24 mouse cellular contexts compared by ENCODE assay signal in the genomic region with DNA sequence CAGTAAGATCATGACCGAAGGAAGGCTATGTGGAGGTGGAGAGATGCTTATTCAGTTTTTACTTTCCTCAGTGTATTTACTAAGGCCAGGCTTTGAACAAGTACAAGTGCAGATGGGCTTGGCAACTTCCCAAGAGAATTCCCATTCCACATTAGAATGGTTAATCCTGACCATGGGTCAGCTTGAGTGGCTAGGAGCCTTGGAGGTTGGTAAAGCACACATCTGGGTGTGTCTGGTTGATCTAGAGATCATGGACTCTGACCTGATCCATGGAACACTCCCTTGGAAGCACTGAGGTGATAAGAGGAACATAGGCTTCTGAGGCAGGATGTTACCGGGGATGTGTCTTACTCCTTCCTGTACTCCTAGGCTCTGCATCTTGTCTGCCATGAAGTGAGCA. TPM values are rescaled to one million over a fixed set of nuclear protein-coding genes. Genes with fewer than 3 reads are reported as not detected.
DNase-seq lines count a peak whose midpoint lies in the region; ATAC-seq lines count a peak whose summit lies in the region.
"Had no signal": no experiment of that assay in that cellular context is flagged by ENCODE, and none has a peak within 500 bp of the region (broad histone marks: within the 10 kb centered on the region; RNA-seq: fewer than 3 reads in every experiment).

No protein-coding gene starts in this region.

- no peak overlapping the region for H3K4me2 ChIP-seq in kidney, embryonic 16.5 days (replicated peaks; ENCODE audit: low read depth, low read length)
- no peak overlapping the region for H3K4me2 ChIP-seq in midbrain, embryonic 11.5 days
- H3K4me2 ChIP-seq in midbrain, embryonic 15.5 days: no peak overlapping the region
- H3K4me2 ChIP-seq: liver, embryonic 15.5 days; lung, embryonic 15.5 days; midbrain, embryonic 13.5 days; stomach, embryonic 15.5 days had no signal

- 87% methylated on average over 2 of the region's 2 CpGs for WGBS in kidney, embryonic 16.5 days
- 97% methylated on average over 2 of the region's 2 CpGs for WGBS in midbrain, embryonic 11.5 days
- WGBS in midbrain, embryonic 15.5 days: 89% methylated on average over 2 of the region's 2 CpGs

- peaks cover 4% of the 10 kb centered on the region; the same call in 1 of the 2 replicates for H3K36me3 ChIP-seq in kidney, embryonic 16.5 days (ENCODE audit: insufficient read depth, low read length)
- H3K36me3 ChIP-seq in midbrain, embryonic 11.5 days (ENCODE audit: control insufficient read depth, insufficient read depth, low read length): no peaks in the 10 kb centered on the region
- H3K36me3 ChIP-seq in midbrain, embryonic 15.5 days (replicated peaks): no peaks in the 10 kb centered on the region
- H3K36me3 ChIP-seq: lung, embryonic 15.5 days; midbrain, embryonic 13.5 days; stomach, embryonic 15.5 days had no signal

- H3K9ac ChIP-seq in kidney, embryonic 16.5 days (replicated peaks; ENCODE audit: low read length): no peak overlapping the region
- H3K9ac ChIP-seq in midbrain, embryonic 11.5 days (ENCODE audit: low read length): no peak overlapping the region
- H3K9ac ChIP-seq in midbrain, embryonic 15.5 days: no peak overlapping the region
- H3K9ac ChIP-seq: liver, embryonic 15.5 days; lung, embryonic 15.5 days; midbrain, embryonic 13.5 days; stomach, embryonic 15.5 days had no signal

- 0 out of 2 replicates have a peak, but pooled peaks cover 3% of the 10 kb centered on the region for H3K9me3 ChIP-seq in kidney, embryonic 16.5 days (ENCODE audit: low read length)
- no peaks in the 10 kb centered on the region for H3K9me3 ChIP-seq in midbrain, embryonic 11.5 days (ENCODE audit: control insufficient read depth, low read length)
- no peaks in the 10 kb centered on the region for H3K9me3 ChIP-seq in midbrain, embryonic 15.5 days
- H3K9me3 ChIP-seq: liver, embryonic 15.5 days; lung, embryonic 15.5 days; midbrain, embryonic 13.5 days; stomach, embryonic 15.5 days had no signal

- H3K27ac ChIP-seq in kidney, embryonic 16.5 days (ENCODE audit: low read length): no peak overlapping the region
- H3K27ac ChIP-seq in midbrain, embryonic 11.5 days (ENCODE audit: low read depth, low read length): no peak overlapping the region
- H3K27ac ChIP-seq in midbrain, embryonic 15.5 days: no peak overlapping the region
- H3K27ac ChIP-seq: layer of hippocampus, adult 2 months; lung, embryonic 15.5 days; midbrain, embryonic 13.5 days; stomach, embryonic 15.5 days had no signal

- ATAC-seq in kidney, embryonic 16.5 days (ENCODE audit: low FRiP score, low TSS enrichment): peak; percentile 19; the same call in 1 of the 2 replicates
- no peak for ATAC-seq in midbrain, embryonic 11.5 days (ENCODE audit: low FRiP score)
- ATAC-seq in midbrain, embryonic 15.5 days (replicated peaks): no peak
- ATAC-seq: forebrain, embryonic 16.5 days; hindbrain, embryonic 16.5 days; midbrain, embryonic 13.5 days had no signal

- H3K4me3 ChIP-seq in kidney, embryonic 16.5 days (ENCODE audit: low read length): no peak overlapping the region
- no peak overlapping the region for H3K4me3 ChIP-seq in midbrain, embryonic 11.5 days (ENCODE audit: low read depth, low read length)
- no peak overlapping the region for H3K4me3 ChIP-seq in midbrain, embryonic 15.5 days
- H3K4me3 ChIP-seq: erythroblast, embryonic 14.5 days; layer of hippocampus, adult 2 months; liver, embryonic 15.5 days; lung, embryonic 15.5 days; midbrain, embryonic 13.5 days; stomach, embryonic 15.5 days had no signal

- DNase-seq in kidney, postnatal 10 days: no peak
- DNase-seq in midbrain, embryonic 11.5 days (ENCODE audit: low spot score, missing footprints): peak; percentile 21
- DNase-seq in kidney, postnatal 36 days: peak; percentile 60 to 65
- DNase-seq in thymus, postnatal 14 days: no peak
- DNase-seq in frontal cortex, postnatal 10 days (ENCODE audit: low spot score in 2 of 2): no peak
- DNase-seq: adrenal gland, adult 2 months; adrenal gland, postnatal 36 days; B cell, adult 2 months; cerebellum, adult 18-20 months; cerebellum, postnatal 10 days; heart, postnatal 14 days; left cerebral cortex, postnatal 4 days; right cerebral cortex, postnatal 14 days; thymus, postnatal 25 days had no signal

- H3K27me3 ChIP-seq in kidney, embryonic 16.5 days (ENCODE audit: insufficient read depth, low read length): no peaks in the 10 kb centered on the region
- H3K27me3 ChIP-seq in midbrain, embryonic 11.5 days (ENCODE audit: control insufficient read depth, insufficient read depth, low read length): no peaks in the 10 kb centered on the region
- no peaks in the 10 kb centered on the region for H3K27me3 ChIP-seq in midbrain, embryonic 15.5 days (replicated peaks)
- H3K27me3 ChIP-seq: liver, embryonic 15.5 days; lung, embryonic 15.5 days; midbrain, embryonic 13.5 days; stomach, embryonic 15.5 days had no signal

- no peaks in the 10 kb centered on the region; the same call in 1 of the 2 replicates for H3K4me1 ChIP-seq in kidney, embryonic 16.5 days (ENCODE audit: insufficient read depth, low read length)
- no peaks in the 10 kb centered on the region for H3K4me1 ChIP-seq in midbrain, embryonic 11.5 days (ENCODE audit: control insufficient read depth, insufficient read depth, low read length)
- H3K4me1 ChIP-seq in midbrain, embryonic 15.5 days: peaks cover 8% of the 10 kb centered on the region; the same call in 1 of the 2 replicates

RNA-seq across cellular contexts. Expression of a gene that starts 21.7 kb away (rescaled TPM):
- polyA plus RNA-seq in kidney, embryonic 16.5 days (2015; fragmentation: Nextera tagmentation; extraction: Ambion mirVana): 12.3 and 13.6 TPM in 2 replicates
- polyA plus RNA-seq in midbrain, embryonic 11.5 days (2014; fragmentation: Nextera tagmentation; extraction: Ambion mirVana): 21.7 and 23.6 TPM in 2 replicates
- polyA plus RNA-seq in midbrain, embryonic 15.5 days (2015; fragmentation: Nextera tagmentation; extraction: Ambion mirVana): 35.1 and 47.1 TPM in 2 replicates

Comparison
In these comparisons a context has a peak if more than half of its experiments do, and no peak if none do; other contexts are left out.
1. DNase-seq: peak in midbrain, embryonic 11.5 days (single experiment) and kidney, postnatal 36 days (2 of 2); none in kidney, postnatal 10 days (single experiment), thymus, postnatal 14 days (single experiment) and frontal cortex, postnatal 10 days (0 of 2).